Mouse (Mus musculus) neural tube, embryonic 14.5 days (tissue): ENCODE measurements at regions not wholly inside any gene's neighbourhood (a gene's known extent, or its start where the extent isn't known, plus 50 kb on each side); places are given as distances from the start of the nearest gene placed in this dataset.

Experiments
- ATAC-seq: fragments of 200-750 bp; cut with Nextera tagmentation; 2 replicates; pipeline ENCODE4 v1.8.0; 2017; ENCODE audit warnings: low read depth, mild to moderate bottlenecking, moderate TSS enrichment, moderate library complexity
- H3K27ac ChIP-seq: fragments of 300-500 bp; sonication (generic); 2 replicates; pipeline ENCODE4 v1.5.1; 2014; ENCODE audit warnings: low read depth, mild to moderate bottlenecking, control low read depth, low read length, moderate library complexity, mixed read lengths
- H3K27me3 ChIP-seq: fragments of 300-500 bp; sonication (generic); 2 replicates; pipeline ENCODE4 v1.6.1; 2014; ENCODE audit warnings: low read length; ENCODE audit not compliant: control insufficient read depth, insufficient read depth
- H3K36me3 ChIP-seq: fragments of 300-500 bp; sonication (generic); 2 replicates; pipeline ENCODE4 v1.6.1; 2014; ENCODE audit warnings: low read length, mixed read lengths; ENCODE audit not compliant: control insufficient read depth, insufficient read depth
- H3K4me1 ChIP-seq: fragments of 300-500 bp; sonication (generic); 2 replicates; pipeline ENCODE4 v1.6.1; 2014; ENCODE audit warnings: low read length; ENCODE audit not compliant: control insufficient read depth, insufficient read depth
- H3K4me2 ChIP-seq: fragments of 300-500 bp; sonication (generic); 2 replicates; pipeline ENCODE4 v1.6.1; 2014; ENCODE audit warnings: mild to moderate bottlenecking, low read depth, low read length, control low read depth
- H3K4me3 ChIP-seq: fragments of 300-500 bp; sonication (generic); 2 replicates; pipeline ENCODE4 v1.5.1; 2014; ENCODE audit warnings: low read depth, low read length, control low read depth, mixed read lengths
- H3K9ac ChIP-seq: fragments of 300-500 bp; sonication (generic); replicated peaks from 2 replicates; pipeline ENCODE4 v1.6.1; 2014; ENCODE audit warnings: low read depth, mild to moderate bottlenecking, control low read depth, low read length, mixed read lengths
- H3K9me3 ChIP-seq: fragments of 300-500 bp; sonication (generic); 2 replicates; pipeline ENCODE4 v1.6.1; 2016; ENCODE audit warnings: low read length; ENCODE audit not compliant: control insufficient read depth
- whole genome bisulfite sequencing: fragments of 180-500 bp; shearing (Covaris S2); extraction: QIAGEN DNeasy Blood & Tissue Kit; methylation state at CpG from one replicate; pipeline ENCODE4 v1.1.7; 2014; 5-methylcytosine and 5-hydroxymethylcytosine counted together

DNA sequence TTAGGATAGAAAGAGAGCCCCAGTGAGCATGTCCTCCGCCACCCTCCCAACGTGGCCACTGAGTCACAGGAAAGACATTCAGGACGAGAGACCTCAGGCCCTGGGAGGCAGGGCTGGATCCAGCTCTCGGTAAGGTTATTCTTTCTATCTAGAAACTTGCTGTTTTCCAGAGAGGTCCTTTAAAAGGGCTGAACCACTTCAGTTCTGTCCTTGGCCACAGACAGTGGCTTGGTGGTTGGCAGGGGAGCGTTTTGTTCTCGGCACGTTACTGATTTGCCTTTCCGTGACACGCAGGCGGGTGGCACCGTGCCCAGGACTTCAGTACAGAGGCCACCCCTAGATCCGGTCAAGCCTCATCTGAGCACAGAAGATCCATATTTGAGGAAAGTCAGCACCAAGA, 130.4 kb upstream of the Slc38a2 start:
- Histone ChIP-seq H3K9me3 (no peaks in the 10 kb centered on the region), H3K4me3 (no peak overlapping the region), H3K27me3 (no peaks in the 10 kb centered on the region), H3K36me3 (no peaks in the 10 kb centered on the region), H3K4me2 (no peak overlapping the region), H3K9ac (no peak overlapping the region), H3K27ac (no peak overlapping the region), H3K4me1 (no peaks in the 10 kb centered on the region)
- WGBS, result 91% methylated on average over 12 of the region's 12 CpGs
- ATAC-seq, result no peak

DNA sequence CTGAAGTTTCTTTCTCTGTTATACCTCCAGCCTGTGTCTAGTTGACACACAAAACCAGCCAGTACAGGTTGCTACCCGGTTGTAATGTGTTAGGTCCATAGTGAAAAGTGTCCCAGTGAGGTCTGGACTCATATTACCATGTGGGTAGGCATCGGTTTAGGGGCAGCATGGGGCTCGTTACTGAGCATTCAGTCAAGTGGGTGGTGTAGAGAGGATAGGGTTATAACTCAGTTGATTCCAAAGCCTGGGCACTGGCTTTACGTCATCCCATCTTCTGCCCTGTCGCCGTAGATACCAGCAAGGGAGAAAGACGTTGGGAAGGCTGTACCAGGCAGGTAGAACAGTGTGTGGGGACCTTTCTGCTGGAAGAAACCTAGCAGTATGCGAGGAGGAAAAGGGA, 129.2 kb upstream of the Slc38a2 start:
- H3K9me3 ChIP-seq, result no peaks in the 10 kb centered on the region
- no peak for ATAC-seq
- H3K4me1 ChIP-seq, result no peaks in the 10 kb centered on the region
- H3K4me2 ChIP-seq, result no peak overlapping the region
- 89% methylated on average over 8 of the region's 8 CpGs for WGBS
- no peaks in the 10 kb centered on the region for H3K27me3 ChIP-seq
- H3K36me3 ChIP-seq, result no peaks in the 10 kb centered on the region
- H3K9ac ChIP-seq, result no peak overlapping the region
- no peak overlapping the region for H3K4me3 ChIP-seq
- no peak overlapping the region for H3K27ac ChIP-seq

DNA sequence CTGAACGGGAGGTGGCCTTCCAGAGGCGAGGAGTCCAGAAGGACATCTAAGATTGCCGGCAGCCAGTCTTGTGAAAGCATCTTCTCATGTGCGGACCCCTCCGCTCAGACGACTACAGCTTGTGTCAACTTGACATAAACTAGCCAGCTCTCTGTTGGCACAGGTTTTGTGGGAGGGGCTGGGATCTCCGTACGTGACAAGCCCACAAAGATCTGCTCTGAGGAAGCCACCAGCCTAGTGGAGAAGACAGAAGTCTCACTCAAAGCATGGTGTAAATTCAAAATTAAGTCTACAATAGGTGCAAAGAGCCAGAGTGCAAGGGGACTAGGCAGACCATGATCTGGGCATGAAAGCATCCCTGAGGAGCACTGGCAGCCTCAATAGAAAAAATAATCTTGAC, 128.4 kb upstream of the Slc38a2 start:
- H3K9ac ChIP-seq, result no peak overlapping the region
- H3K36me3 ChIP-seq, result no peaks in the 10 kb centered on the region
- H3K27ac ChIP-seq, result no peak overlapping the region
- no peaks in the 10 kb centered on the region for H3K27me3 ChIP-seq
- 86% methylated on average over 8 of the region's 8 CpGs for WGBS
- no peak overlapping the region for H3K4me3 ChIP-seq
- H3K9me3 ChIP-seq, result no peaks in the 10 kb centered on the region
- ATAC-seq, result no peak
- H3K4me1 ChIP-seq, result no peaks in the 10 kb centered on the region
- no peak overlapping the region for H3K4me2 ChIP-seq

DNA sequence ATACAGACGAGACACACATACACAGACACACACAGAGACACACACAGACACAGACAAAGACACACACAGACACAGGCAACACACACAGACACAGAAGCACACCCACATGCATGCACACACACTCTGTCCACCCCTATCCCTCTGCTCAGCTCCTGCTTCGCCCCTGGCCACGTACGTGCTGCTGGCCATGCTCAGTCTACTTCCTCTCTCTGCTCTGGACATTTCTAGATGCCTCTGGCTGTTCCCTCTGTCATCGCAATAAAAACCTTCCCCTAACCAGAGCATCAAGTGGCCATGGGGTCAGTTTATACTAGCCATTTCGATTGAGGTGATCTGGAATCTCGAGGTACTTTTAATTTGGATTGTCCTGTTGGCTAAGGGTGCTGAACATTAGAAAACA, 118.9 kb upstream of the Slc38a2 start:
- H3K36me3 ChIP-seq, result no peaks in the 10 kb centered on the region
- 89% methylated on average over 7 of the region's 7 CpGs for WGBS
- H3K27me3 ChIP-seq, result no peaks in the 10 kb centered on the region
- no peaks in the 10 kb centered on the region for H3K4me1 ChIP-seq
- no peak overlapping the region for H3K9ac ChIP-seq
- H3K4me3 ChIP-seq, result no peak overlapping the region
- H3K27ac ChIP-seq, result no peak overlapping the region
- no peak overlapping the region for H3K4me2 ChIP-seq
- no peaks in the 10 kb centered on the region for H3K9me3 ChIP-seq
- no peak for ATAC-seq

DNA sequence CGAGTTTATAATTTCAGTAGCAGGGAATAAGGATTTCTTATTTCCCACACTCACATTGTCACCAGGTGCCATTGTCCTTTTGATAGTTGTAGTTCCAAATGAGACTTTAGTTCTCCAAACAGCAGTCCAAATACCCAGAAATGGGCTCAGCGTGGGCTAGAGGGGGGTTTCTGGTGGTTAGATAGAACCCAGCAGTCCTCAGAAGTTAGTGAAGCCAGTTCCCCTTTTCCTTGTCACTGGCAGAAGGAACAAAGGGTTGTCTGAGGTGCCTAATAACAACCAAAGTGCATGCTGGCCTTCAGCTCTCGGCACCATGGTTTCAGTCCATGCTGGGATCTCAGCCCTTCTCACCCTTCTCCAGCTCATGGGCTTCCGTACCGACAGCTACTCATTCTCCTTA, 118.1 kb upstream of the Slc38a2 start:
- Histone ChIP-seq H3K4me3 (no peak overlapping the region), H3K4me2 (no peak overlapping the region), H3K9me3 (no peaks in the 10 kb centered on the region), H3K36me3 (no peaks in the 10 kb centered on the region), H3K27ac (no peak overlapping the region), H3K9ac (no peak overlapping the region), H3K4me1 (no peaks in the 10 kb centered on the region), H3K27me3 (no peaks in the 10 kb centered on the region)
- no peak for ATAC-seq
- WGBS, result 89% methylated on average over 5 of the region's 5 CpGs

DNA sequence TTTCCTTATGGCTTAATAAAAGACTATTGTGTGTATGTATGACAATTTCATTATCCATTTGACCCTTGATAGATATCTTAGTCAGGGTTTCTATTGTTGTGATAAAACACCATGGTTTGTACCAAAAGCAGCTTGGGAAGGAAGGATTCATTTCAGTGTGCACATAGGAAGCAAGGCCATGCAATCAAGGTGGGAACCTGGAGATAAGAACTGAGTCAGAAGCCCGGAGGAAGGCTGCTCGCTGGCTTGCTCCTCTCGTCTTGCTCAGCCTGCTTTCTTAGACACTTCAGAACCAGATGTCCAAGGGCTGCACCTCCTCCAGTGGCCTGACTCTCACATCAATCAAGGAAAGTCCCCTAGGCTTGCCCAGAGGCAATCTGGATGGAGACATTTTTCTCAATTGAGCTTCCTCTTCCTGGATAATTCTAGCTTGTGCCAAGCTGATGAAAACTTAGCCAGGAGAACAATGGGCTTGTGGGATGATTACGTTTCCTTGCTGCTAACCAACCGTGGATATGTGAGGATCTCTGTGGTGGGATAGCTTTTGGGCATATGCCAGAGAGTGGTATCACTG, 117.6 kb upstream of the Slc38a2 start:
- Histone ChIP-seq H3K4me2 (no peak overlapping the region), H3K27me3 (no peaks in the 10 kb centered on the region), H3K36me3 (no peaks in the 10 kb centered on the region), H3K4me3 (no peak overlapping the region), H3K4me1 (no peaks in the 10 kb centered on the region), H3K27ac (no peak overlapping the region), H3K9ac (no peak overlapping the region), H3K9me3 (no peaks in the 10 kb centered on the region)
- WGBS, result 84% methylated on average over 5 of the region's 5 CpGs
- no peak for ATAC-seq

DNA sequence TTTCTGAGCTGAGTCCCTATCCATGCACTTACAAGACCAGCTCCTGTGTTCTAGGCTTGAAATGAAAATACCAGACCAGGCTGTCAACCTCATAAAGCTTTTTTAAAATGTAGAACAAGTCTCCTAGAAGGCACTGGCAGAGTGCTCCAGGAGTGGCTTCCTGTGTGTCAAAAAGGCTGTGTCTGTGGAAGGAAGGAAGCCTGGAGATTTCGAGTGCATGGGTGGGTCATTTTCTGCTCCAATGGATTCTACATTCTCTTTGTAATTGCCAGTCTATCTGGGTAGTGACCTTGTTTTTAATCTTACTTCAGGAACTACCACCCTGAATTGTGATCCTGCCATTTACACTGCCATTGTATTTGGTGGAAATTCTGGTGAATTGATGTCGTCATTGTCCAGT, 113.9 kb upstream of the Slc38a2 start:
- 84% methylated on average over 2 of the region's 2 CpGs for WGBS
- no peak overlapping the region for H3K4me2 ChIP-seq
- H3K9me3 ChIP-seq, result no peaks in the 10 kb centered on the region
- no peak for ATAC-seq
- no peak overlapping the region for H3K4me3 ChIP-seq
- no peaks in the 10 kb centered on the region for H3K4me1 ChIP-seq
- H3K27ac ChIP-seq, result no peak overlapping the region
- H3K36me3 ChIP-seq, result no peaks in the 10 kb centered on the region
- H3K27me3 ChIP-seq, result no peaks in the 10 kb centered on the region
- H3K9ac ChIP-seq, result no peak overlapping the region

DNA sequence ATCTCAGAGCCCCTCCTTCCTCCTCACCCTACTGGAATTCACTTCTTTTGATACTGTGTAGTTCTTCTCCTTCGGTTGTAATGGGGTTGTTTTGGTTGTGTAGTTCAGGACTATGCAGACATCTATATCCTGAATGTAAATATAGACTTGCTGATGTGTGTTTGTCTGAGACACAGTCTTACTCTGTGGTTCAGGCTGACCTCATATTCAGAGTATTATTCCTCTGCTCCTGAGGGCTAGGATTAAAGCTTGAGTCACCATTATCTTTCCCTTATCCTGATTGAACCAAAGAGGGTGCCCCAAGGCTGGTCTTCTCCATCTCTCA, 103.2 kb upstream of the Slc38a2 start:
- H3K9me3 ChIP-seq, result no peaks in the 10 kb centered on the region
- H3K36me3 ChIP-seq, result no peaks in the 10 kb centered on the region
- no peaks in the 10 kb centered on the region for H3K27me3 ChIP-seq
- no peak overlapping the region for H3K27ac ChIP-seq
- ATAC-seq, result no peak
- no peaks in the 10 kb centered on the region for H3K4me1 ChIP-seq
- no peak overlapping the region for H3K9ac ChIP-seq
- H3K4me2 ChIP-seq, result no peak overlapping the region
- 70% methylated on average over 1 of the region's 1 CpGs for WGBS
- H3K4me3 ChIP-seq, result no peak overlapping the region

DNA sequence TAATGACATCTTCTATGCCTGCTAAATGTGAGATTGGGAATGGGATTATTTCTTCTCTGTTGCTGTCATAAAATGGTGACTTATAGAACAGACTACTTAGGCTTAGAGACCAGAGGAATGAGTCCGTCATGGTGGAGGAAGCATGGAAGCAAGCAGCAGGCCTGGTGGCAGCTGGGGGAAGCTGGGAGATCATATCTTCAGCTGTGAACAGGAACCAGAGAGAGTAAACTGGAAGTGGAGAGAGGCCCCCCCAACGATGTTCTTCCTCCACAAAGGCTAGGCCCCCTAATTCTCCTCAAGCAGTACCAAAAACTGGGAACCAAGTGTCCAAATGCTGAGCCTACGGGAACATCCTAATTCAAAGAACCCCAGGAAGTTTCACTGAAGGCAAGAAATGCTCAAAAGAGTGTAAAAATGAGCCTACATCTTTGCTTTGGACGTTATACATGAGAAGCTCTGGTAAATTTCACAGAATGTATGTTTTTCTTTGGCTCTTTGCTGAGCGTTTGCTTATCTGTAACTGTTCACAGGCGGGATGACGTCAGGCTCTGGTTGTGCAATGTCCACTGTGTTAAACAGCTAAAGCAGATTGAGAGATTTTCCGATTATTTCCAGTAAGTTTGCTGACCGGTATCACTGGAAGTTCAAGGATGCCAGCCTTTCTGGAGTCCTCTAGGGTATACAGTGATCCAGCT, 102.7 kb upstream of the Slc38a2 start:
- H3K4me1 ChIP-seq, result no peaks in the 10 kb centered on the region
- H3K9ac ChIP-seq, result no peak overlapping the region
- H3K27me3 ChIP-seq, result no peaks in the 10 kb centered on the region
- no peak overlapping the region for H3K4me3 ChIP-seq
- no peak overlapping the region for H3K27ac ChIP-seq
- no peak overlapping the region for H3K4me2 ChIP-seq
- ATAC-seq, result no peak
- H3K9me3 ChIP-seq, result no peaks in the 10 kb centered on the region
- WGBS, result 85% methylated on average over 9 of the region's 9 CpGs
- no peaks in the 10 kb centered on the region for H3K36me3 ChIP-seq
